Mouse (Mus musculus): Measurements from ENCODE around the gene D430041D05Rik. TPM values are rescaled to one million over a fixed set of nuclear protein-coding genes. Genes with fewer than 3 reads are reported as not detected.
A peak's percentile ranks its signal among the peaks of the same experiment; 100 is the strongest.

D430041D05Rik gene
- polyA plus RNA-seq, 1 experiment from 2014 or later, result 0.66 TPM

DNA sequence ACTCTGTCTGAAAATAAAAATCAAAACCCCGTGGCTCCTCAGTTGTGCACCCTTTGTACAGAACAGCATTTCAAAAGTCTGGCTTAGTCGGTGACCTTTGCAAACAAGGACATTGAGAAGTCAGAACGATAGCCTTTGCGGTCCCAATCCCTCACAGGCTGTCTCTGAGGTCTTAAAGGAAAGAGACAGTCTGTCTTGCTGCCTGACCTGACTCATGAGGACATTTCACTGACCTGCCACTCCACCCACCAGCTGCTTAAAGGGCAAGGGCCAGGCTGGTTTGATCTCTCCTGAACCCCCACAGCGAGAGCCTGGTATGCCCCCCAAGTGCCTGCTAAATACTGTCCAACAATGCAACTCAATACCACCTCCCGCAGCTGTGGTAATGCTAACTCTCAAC lies 6.8 kb downstream of the D430041D05Rik start:
- 84% methylated on average over 6 of the region's 6 CpGs for WGBS

DNA sequence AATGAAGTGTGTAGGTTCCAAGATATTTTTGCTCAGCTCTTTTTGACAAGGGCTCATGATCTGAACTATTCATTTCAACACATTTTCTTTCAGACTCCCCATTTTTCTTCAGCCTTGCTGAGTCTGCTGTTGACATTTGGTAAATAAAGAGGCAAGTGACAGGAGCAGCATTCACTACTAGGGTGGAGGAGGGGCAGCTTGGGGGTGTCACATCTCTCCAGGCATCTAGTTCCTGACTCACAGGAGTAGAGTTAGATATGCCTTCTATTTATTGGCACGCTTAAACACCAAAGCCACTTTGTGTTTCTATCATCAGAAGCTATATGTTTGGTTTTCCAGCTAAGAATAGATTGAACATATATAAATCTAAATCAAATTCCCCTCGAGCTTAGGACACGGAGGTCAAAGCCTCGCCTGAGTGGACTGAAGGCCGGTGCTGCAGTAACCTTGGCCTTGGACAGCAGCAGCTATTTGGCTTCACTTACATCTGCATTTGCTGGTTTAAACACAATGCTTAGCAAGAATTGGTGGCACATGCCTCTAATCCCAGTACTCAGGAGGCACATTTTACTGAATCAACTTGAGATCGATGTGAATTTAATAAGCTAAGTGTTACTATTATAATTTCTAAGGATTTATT lies 12.0 kb downstream of the D430041D05Rik start:
- H3K4me1 ChIP-seq, result no peaks in the 10 kb centered on the region
- no peak overlapping the region for H3K27ac ChIP-seq
- no peaks in the 10 kb centered on the region for H3K36me3 ChIP-seq
- no peak overlapping the region for H3K9ac ChIP-seq
- ATAC-seq (replicated peaks; ENCODE audit: low FRiP score), result no peak
- H3K4me2 ChIP-seq, result no peak overlapping the region
- H3K27me3 ChIP-seq, result no peaks in the 10 kb centered on the region
- WGBS, result 70% methylated on average over 6 of the region's 6 CpGs
- no peaks in the 10 kb centered on the region for H3K9me3 ChIP-seq (replicated peaks)
- no peak overlapping the region for H3K4me3 ChIP-seq (replicated peaks)

More for the DNA sequence above, 6.8 kb downstream of the D430041D05Rik start:
- peaks cover 26% of the 10 kb centered on the region for H3K27me3 ChIP-seq
- H3K9me3 ChIP-seq (replicated peaks), result no peaks in the 10 kb centered on the region
- no peak overlapping the region for H3K27ac ChIP-seq
- H3K4me2 ChIP-seq, result no peak overlapping the region
- no peaks in the 10 kb centered on the region for H3K36me3 ChIP-seq
- no peak overlapping the region for H3K9ac ChIP-seq
- no peak for ATAC-seq (replicated peaks; ENCODE audit: low FRiP score)
- H3K4me3 ChIP-seq (replicated peaks), result no peak overlapping the region
- 0 out of 2 replicates have a peak, but pooled peaks cover 2% of the 10 kb centered on the region for H3K4me1 ChIP-seq

DNA sequence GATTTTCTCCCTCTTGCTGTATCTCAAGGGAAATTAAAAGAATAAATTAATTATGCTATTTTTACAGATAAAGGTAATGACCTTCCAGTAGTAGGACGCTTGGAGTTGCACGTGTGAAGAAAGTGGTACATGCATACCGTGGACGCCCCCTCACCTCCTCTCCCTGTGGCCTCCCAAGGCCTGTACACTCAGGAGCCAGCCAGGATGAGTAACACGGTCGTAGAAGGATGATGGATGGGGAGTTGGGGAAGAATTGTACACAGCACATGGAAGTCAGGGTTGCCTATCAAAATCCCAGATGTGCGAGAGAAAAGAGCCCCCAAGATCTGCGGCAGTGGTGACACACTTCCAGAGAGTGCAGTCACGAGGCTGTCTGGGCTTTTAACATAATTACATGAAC lies 14.9 kb downstream of the D430041D05Rik start:
- WGBS, result 68% methylated on average over 9 of the region's 9 CpGs
- Histone ChIP-seq H3K27me3 (no peaks in the 10 kb centered on the region), H3K4me2 (no peak overlapping the region), H3K4me3 (replicated peaks) (no peak overlapping the region), H3K36me3 (no peaks in the 10 kb centered on the region), H3K9me3 (replicated peaks) (no peaks in the 10 kb centered on the region), H3K9ac (no peak overlapping the region), H3K4me1 (no peaks in the 10 kb centered on the region), H3K27ac (no peak overlapping the region)
- no peak for ATAC-seq (replicated peaks; ENCODE audit: low FRiP score)

DNA sequence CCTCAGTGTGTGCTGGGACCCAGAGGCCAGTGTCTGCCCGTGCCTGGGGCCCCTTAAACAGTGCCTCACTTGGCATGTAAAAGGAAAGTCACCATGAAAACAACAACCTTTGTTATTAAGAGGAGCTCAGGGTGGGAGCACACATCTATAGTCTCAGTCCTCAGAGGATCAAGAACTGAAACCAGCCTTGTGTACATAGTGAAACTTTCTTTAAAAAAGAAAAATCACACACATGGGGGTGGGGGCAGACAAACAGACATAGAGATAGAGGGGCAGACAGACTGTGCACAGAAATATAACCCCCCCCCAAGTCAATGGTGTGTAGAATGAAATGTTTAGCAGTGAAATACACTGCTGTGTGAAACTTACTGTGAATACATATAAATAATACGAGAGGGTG lies 16.0 kb downstream of the D430041D05Rik start:
- Histone ChIP-seq H3K27me3 (no peaks in the 10 kb centered on the region), H3K4me2 (no peak overlapping the region), H3K36me3 (no peaks in the 10 kb centered on the region), H3K9me3 (replicated peaks) (no peaks in the 10 kb centered on the region), H3K4me3 (replicated peaks) (no peak overlapping the region), H3K9ac (no peak overlapping the region), H3K4me1 (no peaks in the 10 kb centered on the region), H3K27ac (no peak overlapping the region)
- no peak for ATAC-seq (replicated peaks; ENCODE audit: low FRiP score)
- 66% methylated on average over 2 of the region's 2 CpGs for WGBS

GRCm38 (mm10) chr2:104392700-104393312 lies 18.0 kb downstream of the D430041D05Rik start:
- no peak overlapping the region for H3K27ac ChIP-seq
- ATAC-seq (replicated peaks; ENCODE audit: low FRiP score), result no peak
- H3K27me3 ChIP-seq, result no peaks in the 10 kb centered on the region
- no peaks in the 10 kb centered on the region for H3K4me1 ChIP-seq
- no peak overlapping the region for H3K9ac ChIP-seq
- H3K4me3 ChIP-seq (replicated peaks), result no peak overlapping the region
- H3K4me2 ChIP-seq, result no peak overlapping the region
- 75% methylated on average over 4 of the region's 4 CpGs for WGBS
- no peaks in the 10 kb centered on the region for H3K36me3 ChIP-seq
- H3K9me3 ChIP-seq (replicated peaks), result no peaks in the 10 kb centered on the region

- 92% methylated on average over 11 of the region's 11 CpGs for WGBS
- Histone ChIP-seq H3K36me3 (no peaks in the 10 kb centered on the region), H3K4me2 (no peak overlapping the region), H3K4me3 (replicated peaks) (no peak overlapping the region), H3K4me1 (no peaks in the 10 kb centered on the region), H3K27me3 (no peaks in the 10 kb centered on the region), H3K27ac (no peak overlapping the region), H3K9ac (no peak overlapping the region), H3K9me3 (replicated peaks) (no peaks in the 10 kb centered on the region)
- no peak for ATAC-seq (replicated peaks; ENCODE audit: low FRiP score)
Observed at GRCm38 (mm10) chr2:104389231-104389630, 21.6 kb downstream of the D430041D05Rik start.

DNA sequence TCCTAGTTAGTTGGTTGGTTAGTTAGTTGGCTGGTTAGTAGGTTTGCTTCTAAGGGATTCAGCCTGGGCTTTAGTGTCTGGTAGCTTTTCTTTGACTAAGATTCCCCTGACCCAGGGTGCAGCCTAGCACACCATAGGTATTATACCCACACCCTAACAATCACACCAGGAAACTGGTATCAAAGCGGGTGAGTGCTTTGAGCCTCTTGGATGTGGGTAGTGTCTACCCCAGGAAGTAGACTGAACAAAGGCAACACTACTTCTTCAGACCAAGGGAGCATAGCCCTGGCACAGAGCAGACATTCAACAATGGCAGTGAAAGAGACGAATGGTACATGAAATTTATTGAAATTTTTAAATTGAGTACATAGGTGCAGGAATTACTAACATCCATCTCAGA lies 24.9 kb downstream of the D430041D05Rik start:
- no peaks in the 10 kb centered on the region for H3K9me3 ChIP-seq (replicated peaks)
- H3K9ac ChIP-seq, result no peak overlapping the region
- H3K4me1 ChIP-seq, result no peaks in the 10 kb centered on the region
- ATAC-seq (replicated peaks; ENCODE audit: low FRiP score), result no peak
- H3K27ac ChIP-seq, result no peak overlapping the region
- peaks cover 3% of the 10 kb centered on the region; the same call in 1 of the 2 replicates for H3K27me3 ChIP-seq
- H3K4me2 ChIP-seq, result no peak overlapping the region
- no peak overlapping the region for H3K4me3 ChIP-seq (replicated peaks)
- WGBS, result 70% methylated on average over 2 of the region's 2 CpGs
- H3K36me3 ChIP-seq, result no peaks in the 10 kb centered on the region

- no peak overlapping the region for H3K9ac ChIP-seq
- H3K9me3 ChIP-seq (replicated peaks), result no peaks in the 10 kb centered on the region
- H3K4me1 ChIP-seq, result no peaks in the 10 kb centered on the region
- no peak for ATAC-seq (replicated peaks; ENCODE audit: low FRiP score)
- H3K27ac ChIP-seq, result no peak overlapping the region
- H3K4me3 ChIP-seq (replicated peaks), result no peak overlapping the region
- H3K27me3 ChIP-seq, result peaks cover 16% of the 10 kb centered on the region; the same call in 1 of the 2 replicates
- no peak overlapping the region for H3K4me2 ChIP-seq
- 86% methylated on average over 4 of the region's 4 CpGs for WGBS
- H3K36me3 ChIP-seq, result no peaks in the 10 kb centered on the region
Observed at GRCm38 (mm10) chr2:104383589-104383988, 27.2 kb downstream of the D430041D05Rik start.

DNA sequence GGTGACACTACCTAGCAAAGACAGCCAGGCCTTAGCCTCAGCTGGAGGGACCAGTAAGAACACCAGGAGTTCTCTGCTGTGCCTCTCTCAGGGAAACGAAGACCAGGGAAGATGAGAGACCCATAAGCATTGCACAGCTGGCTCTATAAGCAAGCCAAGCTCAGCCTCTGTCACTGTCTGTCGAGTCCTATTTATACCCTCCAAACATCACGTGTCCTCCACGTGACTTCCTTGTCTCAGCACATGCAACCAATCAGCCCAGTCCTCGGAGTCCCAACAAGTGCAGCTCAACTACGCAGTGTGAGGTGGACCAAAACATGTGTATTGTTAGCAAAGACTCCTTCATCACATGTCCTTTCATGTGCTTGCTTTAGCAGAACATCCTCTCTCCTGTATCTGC lies 28.0 kb downstream of the D430041D05Rik start:
- Histone ChIP-seq H3K36me3 (no peaks in the 10 kb centered on the region), H3K4me2 (no peak overlapping the region), H3K9me3 (replicated peaks) (no peaks in the 10 kb centered on the region), H3K4me3 (replicated peaks) (no peak overlapping the region), H3K27me3 (peaks cover 16% of the 10 kb centered on the region; the same call in 1 of the 2 replicates), H3K4me1 (no peaks in the 10 kb centered on the region), H3K9ac (no peak overlapping the region), H3K27ac (no peak overlapping the region)
- WGBS, result 86% methylated on average over 6 of the region's 6 CpGs
- no peak for ATAC-seq (replicated peaks; ENCODE audit: low FRiP score)

GRCm38 (mm10) chr2:104379304-104379703 lies 31.5 kb downstream of the D430041D05Rik start:
- 30% methylated on average over 7 of the region's 7 CpGs for WGBS
- Histone ChIP-seq H3K4me2 (no peak overlapping the region), H3K27ac (no peak overlapping the region), H3K9me3 (replicated peaks) (no peaks in the 10 kb centered on the region), H3K36me3 (no peaks in the 10 kb centered on the region), H3K4me1 (no peaks in the 10 kb centered on the region), H3K27me3 (peaks cover 16% of the 10 kb centered on the region; the same call in 1 of the 2 replicates), H3K4me3 (replicated peaks) (no peak overlapping the region), H3K9ac (no peak overlapping the region)
- no peak for ATAC-seq (replicated peaks; ENCODE audit: low FRiP score)

DNA sequence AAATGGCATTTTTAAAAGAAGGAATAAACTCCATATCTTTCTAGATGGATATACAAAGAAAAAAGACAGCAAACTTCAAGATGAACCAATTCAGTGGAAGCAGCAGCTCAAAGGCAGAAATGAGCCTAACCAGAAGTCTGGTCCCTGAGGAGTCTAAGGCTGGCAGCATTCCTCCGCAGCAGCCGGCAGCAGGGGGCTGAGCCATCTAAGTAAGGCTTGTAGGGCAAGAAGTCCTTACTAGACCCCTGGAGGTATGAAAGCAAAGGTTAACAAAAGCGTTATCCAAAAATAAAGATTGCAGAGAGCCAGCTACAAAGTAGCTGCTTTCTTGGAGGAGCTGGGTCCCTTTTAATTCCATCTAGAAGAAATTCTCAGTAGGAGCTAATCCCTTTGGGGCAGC lies 32.0 kb downstream of the D430041D05Rik start:
- ATAC-seq (replicated peaks; ENCODE audit: low FRiP score), result no peak
- no peaks in the 10 kb centered on the region for H3K4me1 ChIP-seq
- peaks cover 16% of the 10 kb centered on the region; the same call in 1 of the 2 replicates for H3K27me3 ChIP-seq
- no peak overlapping the region for H3K4me2 ChIP-seq
- no peaks in the 10 kb centered on the region for H3K9me3 ChIP-seq (replicated peaks)
- no peaks in the 10 kb centered on the region for H3K36me3 ChIP-seq
- no peak overlapping the region for H3K27ac ChIP-seq
- 24% methylated on average over 3 of the region's 3 CpGs for WGBS
- H3K9ac ChIP-seq, result no peak overlapping the region
- H3K4me3 ChIP-seq (replicated peaks), result no peak overlapping the region

- H3K4me3 ChIP-seq (replicated peaks), result no peak overlapping the region
- H3K9ac ChIP-seq, result no peak overlapping the region
- 0 out of 2 replicates have a peak, but pooled peaks have one; percentile 49 for ATAC-seq (replicated peaks; ENCODE audit: low FRiP score)
- WGBS, result 73% methylated on average over 2 of the region's 2 CpGs
- no peaks in the 10 kb centered on the region for H3K36me3 ChIP-seq
- peaks cover 16% of the 10 kb centered on the region; the same call in 1 of the 2 replicates for H3K27me3 ChIP-seq
- no peak overlapping the region for H3K4me2 ChIP-seq
- H3K9me3 ChIP-seq (replicated peaks), result no peaks in the 10 kb centered on the region
- no peak overlapping the region for H3K27ac ChIP-seq
- H3K4me1 ChIP-seq, result no peaks in the 10 kb centered on the region
Observed at GRCm38 (mm10) chr2:104377990-104378389, 32.8 kb downstream of the D430041D05Rik start.

Measured in kidney, embryonic 15.5 days (tissue).